Mouse (Mus musculus) urinary bladder, postnatal 14 days (tissue): Measurements from ENCODE around the gene Syngr2.
"Not testable (repeated sequence)": the region's sequence is repeated elsewhere in the genome, so short reads cannot be mapped to it uniquely, and the experiment has no call there.

Experiments
- DNase-seq: peaks from one replicate; pipeline ENCODE4 v3.0.0; 2021; ENCODE audit warnings: low spot score

Gene Syngr2

DNA sequence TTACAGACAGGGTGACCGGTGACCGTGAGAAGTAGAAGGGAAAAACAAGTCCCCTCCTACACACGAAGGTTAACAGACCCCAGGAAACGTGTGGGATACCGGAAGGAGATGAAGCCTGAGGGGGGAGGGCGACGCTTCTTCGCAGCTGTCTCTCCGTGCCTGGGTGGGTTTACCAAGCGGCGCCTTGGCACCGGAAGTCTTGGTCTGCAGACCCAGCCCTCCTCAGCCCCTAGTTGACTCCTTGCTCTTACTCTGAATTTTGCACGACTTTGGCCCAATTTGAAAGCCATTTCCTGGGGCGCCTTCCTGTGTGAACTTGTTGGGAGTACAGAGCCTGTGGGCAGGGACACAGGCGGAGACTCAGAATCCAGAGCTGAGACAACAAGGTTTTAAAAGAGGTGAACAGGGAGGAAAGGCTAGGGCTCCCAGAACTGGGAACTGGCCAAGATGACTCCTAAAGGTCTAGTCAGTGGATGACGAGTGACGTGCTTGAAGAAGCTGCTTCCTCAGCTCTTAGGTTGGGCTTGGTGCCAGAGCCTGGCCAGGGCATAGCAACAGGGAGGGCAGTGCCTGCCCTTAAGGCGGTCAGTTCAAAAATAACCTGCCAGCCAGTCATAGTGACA, 28.2 kb upstream of the Syngr2 start:
- peak; percentile 77 for DNase-seq

DNA sequence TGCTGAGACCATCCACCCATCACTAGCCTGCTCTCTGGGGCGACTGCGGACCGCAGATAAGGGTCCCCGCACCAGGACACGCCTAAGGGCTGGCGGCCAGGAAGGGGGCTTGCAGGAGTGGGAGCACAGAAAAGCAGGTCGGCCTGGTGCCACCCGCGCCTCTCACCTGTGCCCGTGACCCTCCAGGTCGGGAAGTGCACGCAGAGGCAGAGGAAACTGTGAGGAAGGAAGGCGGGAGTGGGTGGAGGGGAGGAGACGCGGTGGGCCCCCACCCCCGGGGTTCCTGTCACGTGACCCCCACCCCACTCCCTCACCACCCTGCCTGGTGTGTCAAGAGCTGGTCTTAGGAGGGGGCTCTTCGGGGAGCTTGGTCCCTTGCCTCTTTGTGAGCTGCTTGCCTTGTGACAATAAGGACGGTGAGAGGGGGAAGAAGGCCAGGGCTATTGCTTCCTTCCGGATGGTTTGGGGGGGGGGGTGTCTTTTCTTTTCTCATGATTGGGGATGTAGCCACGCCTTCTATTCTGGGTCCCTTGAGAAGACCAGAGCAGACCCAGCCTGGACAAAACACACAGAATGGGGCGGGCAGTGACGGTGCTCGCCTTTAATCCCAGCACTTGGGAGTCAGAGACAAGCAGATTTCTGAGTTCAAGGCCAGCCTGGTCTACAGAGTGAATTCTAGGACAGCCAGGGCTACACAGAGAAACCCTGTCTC, 27.3 kb upstream of the Syngr2 start, which contains the start of the genes Tmc8 and Tmc6:
Gene Tmc8, plus strand, starts transcription at position 84 of the 712 bp plus-strand sequence.
Gene Tmc6, minus strand, starts transcription at position 206 of the 712 bp plus-strand sequence.
- DNase-seq = no peak

DNA sequence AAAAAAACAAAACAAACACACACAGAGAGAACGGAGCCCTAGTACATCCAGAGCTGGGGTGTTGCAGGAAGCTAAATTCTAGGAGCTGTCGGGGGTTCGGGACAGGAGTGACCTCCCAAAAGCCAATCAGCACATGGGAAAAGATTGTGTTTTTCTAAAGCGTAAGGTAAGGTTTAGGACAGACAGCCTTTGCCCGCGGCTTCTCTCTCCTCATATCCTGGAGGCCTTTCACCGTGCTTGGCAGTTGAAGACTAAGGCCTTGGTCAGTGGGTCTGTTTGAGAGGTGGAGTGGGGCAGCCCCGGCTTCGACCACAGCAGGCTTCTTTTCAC, 26.8 kb upstream of the Syngr2 start:
- no peak for DNase-seq

DNA sequence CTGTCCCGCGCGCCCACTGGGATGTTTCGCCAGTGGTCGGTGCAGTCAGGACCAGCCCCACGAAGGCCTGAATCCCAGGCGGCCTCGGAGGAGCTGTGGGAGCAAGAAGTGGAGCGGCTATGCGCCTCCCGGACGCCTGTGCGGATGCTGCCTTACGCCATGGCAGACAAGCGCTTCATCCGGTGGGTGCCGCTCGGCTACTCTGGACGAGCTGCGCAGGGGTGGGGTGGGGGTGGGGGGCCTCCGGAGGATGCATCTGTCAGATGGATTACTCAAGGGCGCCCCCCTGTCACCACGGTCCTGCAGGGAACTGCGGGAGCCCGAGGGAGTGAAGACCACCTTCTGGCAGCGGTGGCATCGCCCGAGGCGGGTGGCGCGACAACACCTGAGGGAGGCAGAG, 26.4 kb upstream of the Syngr2 start:
- peak; percentile 45 for DNase-seq

DNA sequence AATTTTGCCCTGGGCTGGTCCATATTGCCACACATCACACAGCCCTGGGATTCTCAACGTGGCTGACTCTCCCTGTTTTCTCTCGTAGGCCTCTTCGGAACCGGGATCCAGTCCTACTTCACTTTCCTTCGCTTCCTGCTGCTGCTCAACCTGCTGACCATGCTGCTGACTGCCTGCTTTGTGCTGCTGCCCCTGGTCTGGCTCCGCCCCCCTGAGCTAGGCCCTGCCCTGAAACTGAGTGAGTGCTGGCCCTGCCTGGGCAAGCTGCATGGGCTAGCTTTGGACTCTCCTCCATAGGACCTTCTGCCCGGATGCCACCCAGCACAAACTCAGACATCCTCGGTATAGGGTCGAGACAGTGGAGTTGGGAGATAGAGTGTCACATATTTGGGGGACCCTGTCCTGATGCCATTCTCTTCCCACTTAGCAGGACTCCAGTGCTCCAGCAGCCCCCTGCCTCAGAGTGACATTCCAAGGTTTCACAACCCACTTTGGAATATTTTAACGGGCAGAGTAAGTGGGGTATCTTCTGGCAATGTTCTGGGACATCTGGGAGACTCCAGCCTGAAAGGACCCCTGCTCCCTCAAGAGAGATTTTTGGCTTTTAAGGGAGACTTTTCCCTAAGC, 25.7 kb upstream of the Syngr2 start:
- DNase-seq = peak; percentile 32

DNA sequence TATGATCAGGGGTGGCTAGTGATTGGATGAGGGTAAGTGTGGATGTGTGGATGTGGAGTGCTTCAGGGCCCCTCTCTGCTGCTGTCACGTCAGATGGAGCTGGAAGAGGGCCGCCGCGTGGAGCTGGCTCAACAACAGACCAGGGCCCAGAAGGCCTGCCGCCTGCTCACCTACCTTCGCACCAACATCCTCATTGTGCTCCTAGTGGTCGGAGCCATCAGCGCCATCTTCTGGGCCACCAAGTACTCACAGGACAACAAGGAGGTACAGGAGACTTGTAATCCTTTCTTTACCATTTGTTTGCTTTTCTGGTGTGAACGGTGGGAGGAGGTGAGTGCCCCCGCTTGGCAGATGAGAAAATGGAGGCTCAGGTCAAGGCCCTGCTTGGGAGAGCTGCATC, 23.2 kb upstream of the Syngr2 start:
- peak; percentile 70 for DNase-seq

DNA sequence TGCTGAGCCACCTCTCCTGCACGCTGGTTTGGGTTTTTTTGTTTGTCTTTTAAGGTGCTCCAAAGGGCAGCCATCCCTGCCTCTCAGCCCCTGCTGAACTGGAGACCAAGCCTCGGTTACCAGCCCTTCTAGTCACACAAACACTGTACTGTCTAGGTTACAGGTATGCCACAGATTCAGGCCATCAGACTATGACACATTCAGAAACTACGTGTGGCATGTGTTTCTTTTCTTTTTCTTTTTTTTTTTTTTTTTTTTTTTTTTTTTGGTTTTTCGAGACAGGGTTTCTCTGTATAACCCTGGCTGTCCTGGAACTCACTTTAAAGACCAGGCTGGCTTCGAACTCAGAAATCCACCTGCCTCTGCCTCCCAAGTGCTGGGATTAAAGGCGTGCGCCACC, 21.0 kb upstream of the Syngr2 start:
- DNase-seq = not testable (repeated sequence)

DNA sequence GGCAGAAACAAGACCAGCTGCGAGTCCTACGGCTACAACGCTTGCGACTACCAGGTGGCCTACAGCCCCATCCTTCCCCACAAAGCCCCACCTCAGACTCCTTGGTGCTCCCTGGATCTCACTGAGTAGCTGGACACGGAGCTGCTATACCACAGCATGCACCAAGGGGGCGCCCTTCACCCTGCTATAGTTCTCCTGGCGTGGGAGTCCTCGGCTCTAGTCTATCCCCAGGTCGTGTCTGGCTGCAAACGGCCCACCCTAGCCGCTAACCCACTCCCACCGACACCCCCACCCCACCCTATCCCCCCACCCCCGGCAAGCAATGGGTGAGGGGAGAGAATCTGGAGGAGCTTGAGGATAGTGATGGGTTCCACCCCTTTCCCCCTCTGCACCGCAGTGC, 19.2 kb upstream of the Syngr2 start:
- peak; percentile 76 for DNase-seq

DNA sequence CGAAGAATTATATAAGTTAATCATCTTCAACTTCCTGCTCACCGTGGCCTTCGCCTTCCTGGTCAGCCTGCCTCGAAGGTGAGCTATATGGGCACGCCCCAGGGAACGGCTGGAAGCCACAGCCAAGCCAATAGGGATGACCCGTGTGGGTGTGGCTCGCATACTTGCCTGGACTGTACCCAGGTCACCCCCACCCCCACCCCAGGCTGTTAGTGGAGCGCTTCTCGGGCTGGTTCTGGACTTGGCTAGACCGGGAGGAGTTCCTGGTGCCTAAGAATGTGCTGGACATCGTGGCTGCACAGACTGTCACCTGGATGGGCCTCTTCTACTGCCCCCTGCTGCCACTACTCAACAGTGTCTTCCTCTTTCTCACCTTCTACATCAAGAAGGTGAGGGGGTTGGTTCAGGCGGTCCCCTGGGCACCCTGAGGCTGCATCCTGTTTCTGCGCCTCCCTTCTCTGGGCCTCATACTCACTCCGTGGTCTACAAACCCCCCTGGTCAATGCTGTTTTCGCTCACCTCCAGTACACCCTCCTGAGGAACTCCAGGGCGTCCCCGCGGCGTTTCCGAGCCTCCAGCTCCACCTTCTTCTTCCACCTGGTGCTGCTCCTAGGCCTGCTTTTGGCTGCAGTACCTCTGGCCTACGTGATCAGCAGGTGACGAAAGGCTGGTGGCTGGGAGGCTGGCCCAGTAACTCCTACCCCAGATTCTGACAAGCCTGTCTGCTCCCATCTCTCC, 18.6 kb upstream of the Syngr2 start:
- peak; percentile 81 for DNase-seq

DNA sequence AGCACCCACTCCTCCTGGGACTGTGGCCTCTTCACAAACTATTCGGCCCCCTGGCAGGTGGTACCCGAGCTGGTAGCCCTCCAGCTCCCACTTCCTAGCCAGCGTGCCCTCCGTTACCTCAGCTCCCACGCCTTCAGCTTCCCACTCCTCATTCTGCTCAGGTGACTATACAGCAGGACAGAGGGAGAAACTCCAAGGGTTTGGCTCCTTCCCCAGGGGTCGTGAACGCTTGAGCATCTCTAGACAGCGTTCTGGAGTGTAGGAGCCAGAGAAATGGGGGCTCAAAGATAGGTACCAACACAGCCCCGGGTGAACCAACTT, 18.1 kb upstream of the Syngr2 start:
- no peak for DNase-seq

DNA sequence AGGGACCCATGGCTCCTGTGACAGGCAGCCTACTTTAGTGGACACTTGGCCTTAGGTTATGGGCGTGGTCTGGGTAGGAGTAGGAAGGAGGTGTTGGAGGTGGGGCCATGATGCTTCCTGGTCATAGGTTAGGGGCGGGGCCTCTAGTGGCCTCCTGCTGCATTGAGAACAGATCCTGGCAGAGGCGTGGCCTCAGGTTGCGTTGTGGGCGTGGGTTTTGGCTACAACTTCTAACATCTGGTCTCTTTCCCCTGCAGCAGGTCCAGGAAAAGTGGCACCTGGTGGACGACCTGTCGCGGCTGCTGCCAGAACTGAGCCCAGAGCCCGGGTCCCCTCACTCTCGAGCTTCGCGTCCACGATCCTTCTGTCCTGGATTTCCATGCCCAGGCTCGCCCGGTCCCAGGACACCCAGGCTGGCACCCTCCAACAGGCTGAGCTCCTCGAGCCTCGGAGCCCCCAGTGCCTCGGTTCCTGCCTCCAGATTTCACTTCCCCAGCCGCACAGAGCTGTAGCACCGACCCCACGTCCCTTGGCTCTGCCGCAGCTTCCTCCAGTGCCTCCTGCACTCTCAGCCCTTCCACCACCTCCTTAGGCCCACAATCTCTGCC, 17.1 kb upstream of the Syngr2 start:
- DNase-seq = peak; percentile 89

DNA sequence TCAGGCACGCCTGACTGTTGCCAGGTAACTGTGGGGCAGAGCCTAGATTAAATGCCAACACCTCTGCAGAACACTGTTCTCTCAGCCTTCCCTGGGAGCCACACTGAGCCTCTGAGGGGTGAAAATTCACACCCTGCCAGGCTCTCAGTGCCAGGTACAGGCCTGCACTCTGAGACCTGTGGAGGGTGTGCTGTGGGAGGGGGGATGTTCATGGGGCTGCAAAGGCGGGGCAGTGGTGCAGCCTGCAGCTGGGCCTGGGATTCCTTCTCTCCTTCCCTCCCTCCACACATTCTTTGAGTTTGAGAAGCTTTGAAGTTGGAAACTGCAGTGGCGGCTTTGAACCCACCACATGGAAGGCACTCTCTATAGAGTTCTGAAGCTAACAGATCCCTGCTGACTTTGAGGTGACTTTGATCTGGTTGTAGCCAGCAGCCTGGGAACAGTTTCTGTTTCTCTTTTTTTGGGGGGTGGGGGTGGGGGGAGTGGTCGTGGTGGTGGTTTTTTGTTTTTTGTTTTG, 15.4 kb upstream of the Syngr2 start:
- no peak for DNase-seq

DNA sequence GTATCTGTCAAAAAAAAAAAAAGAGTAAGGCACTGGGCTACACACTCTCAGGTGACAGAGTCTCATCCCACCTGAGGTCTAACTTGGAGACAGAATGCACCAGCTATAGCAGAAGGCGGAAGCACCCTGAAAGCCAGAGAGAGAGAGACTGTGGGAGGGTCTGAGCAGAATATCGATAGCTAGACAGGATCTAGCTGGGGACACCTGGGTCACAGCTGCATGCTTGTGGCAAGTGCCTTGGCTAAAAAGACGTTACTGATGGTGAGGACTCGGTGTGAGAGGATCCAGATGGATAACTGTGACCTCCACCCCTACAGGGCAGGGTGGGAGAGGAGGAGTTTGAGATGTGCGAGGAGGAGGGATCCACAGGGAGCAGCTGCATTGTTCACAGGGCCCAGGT, 12.5 kb upstream of the Syngr2 start:
- DNase-seq = no peak

DNA sequence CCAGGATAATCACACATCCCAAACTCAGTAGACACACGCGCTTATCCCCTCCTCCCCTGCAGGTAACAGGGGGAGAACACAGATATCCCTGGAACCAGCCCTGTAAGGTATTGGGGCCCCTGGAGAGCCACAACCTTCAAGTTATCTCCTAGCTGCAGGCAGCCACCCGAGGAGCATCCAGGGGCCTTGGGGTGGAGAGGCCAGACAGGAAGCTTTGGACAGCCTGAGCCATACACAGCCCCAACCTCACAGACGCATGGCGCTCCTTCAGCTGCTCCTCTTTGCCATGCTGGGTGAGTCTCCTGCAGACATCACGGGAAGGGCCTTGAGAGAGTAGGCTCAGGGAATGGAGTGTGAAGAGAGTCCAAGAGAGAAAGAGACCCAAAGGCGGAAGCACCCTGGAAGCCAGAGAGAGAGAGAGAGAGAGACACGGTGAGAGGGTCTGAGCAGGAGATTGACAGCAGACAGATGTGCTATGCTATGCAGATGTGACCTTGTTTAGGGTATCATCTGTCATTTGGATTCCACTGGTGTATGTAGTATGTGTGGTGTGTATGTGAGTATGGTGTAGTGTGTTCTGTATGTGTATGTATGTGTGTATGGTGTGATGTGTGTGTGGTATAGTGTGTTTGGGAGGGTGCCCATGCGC, 11.8 kb upstream of the Syngr2 start, which contains the start of gene 6030468B19Rik:
Gene 6030468B19Rik, plus strand, starts transcription at position 150 of the 649 bp plus-strand sequence.
- no peak for DNase-seq

DNA sequence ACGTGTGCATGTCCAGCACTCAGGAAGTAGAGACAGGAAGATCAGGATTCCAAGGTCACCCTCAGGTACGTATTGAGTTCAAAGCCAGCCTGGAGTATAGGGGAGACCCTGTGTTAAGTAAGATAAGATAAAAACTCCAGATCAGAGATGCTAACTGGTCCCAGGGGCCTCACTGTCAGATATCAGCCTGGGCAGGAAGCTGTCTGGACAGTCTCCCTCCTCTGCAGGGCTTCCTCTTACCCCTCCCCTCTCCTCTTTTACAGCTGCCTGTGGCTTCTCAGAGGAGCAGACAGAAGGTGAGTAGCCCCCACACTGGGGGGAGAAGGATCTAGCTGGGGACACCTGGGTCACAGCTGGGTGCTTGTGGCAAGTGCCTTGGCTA, 11.3 kb upstream of the Syngr2 start:
- no peak for DNase-seq

DNA sequence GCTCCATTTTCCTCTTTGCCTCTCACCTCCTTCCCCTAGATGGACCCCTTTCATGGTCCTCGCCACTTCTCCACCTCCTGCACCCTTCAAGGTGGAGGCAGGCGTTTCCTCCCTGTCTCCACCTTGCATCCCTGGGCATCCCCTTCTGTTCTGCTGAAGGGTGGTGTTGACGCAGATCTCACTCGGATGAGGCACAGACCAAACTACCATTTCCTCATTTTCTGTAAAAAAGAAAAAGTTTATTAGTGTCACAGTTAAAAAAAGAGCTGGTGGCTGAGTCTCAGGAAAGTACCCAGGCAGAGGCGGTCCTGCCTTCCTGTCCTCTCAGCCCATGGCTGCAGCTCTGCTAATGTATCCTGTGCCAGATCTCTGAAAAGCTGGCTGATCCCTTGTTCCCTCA, 10.3 kb upstream of the Syngr2 start:
- no peak for DNase-seq

DNA sequence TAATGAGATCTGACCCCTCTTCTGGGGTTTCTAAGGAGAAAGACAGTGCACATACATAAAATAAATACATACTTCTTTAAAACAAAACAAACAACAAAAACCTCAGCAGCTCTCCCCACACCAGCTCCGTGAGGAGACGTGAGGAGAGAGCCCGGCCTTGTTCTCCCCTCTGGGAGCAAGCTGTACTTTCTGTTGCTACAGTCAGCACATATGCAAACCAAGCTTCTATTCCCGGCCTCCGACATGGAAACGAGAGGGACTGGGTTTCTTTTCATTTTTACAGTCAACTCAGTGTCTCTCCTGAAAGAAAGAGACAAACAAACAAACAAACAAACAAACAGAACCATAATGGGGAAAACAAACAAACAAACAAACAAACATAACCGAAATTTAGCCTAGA, 9.4 kb upstream of the Syngr2 start:
- no peak for DNase-seq

DNA sequence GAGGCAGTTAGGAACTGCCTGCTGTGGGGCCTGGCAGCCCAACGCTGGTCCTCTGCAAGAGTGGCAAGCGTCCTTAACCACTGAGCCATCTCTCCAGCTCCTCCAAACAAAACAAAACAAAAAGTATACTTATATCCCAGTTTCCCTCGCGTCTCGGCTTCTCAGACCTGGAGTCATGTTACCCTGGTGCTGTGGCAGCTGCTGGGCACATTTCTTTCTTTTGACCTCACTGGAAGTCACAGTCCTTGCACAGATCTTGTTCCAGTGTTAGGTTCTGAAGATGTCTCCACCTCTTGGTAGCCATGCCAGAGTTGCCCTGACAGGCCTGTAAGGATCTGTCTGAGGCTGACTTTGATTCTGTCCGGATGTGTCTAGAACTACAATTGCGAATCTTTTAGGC, 7.8 kb upstream of the Syngr2 start:
- DNase-seq = no peak

DNA sequence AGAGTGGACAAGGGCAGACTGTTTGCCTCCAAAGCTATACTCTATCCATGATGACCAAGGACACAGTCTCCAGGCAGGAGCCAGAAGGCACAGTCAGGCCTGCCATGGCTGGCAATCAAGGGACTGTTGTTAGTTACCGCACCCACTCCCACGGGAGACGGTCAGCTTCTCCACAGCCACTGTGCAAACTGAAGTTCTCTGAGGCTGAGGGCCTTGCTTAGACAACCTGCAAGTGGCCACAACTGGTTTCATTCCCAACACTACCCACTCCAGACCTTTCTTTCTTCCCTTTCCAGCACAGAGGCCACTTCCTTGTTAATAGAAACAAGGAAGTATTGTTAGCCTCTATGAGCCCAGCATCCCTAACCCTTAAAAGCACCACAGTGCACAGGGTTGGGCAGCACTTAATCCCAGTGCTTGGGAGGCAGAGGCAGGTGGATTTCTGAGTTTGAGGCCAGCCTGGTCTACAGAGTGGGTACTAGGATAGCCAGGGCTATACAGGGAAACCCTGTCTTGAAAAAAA, 6.2 kb upstream of the Syngr2 start:
- DNase-seq = no peak

DNA sequence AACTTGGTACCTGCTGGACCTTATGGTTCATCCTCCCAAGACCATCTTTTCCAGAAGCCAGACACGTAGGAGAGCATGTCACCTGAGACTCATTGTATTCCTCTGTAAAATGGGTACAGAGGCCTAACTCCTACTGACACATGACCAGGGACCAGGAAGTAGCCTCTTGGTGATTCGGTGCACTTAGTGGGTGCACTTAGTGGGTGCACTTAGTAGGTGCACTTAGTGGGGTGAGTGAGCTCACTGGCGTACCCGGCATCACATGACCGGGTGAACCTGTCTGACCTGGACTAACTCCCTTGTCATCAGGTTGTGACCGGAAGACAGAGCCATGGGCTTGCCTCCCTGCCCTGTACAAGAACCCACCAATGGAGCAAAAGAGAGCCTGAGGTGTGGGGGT, 2.7 kb upstream of the Syngr2 start:
- DNase-seq = no peak

DNA sequence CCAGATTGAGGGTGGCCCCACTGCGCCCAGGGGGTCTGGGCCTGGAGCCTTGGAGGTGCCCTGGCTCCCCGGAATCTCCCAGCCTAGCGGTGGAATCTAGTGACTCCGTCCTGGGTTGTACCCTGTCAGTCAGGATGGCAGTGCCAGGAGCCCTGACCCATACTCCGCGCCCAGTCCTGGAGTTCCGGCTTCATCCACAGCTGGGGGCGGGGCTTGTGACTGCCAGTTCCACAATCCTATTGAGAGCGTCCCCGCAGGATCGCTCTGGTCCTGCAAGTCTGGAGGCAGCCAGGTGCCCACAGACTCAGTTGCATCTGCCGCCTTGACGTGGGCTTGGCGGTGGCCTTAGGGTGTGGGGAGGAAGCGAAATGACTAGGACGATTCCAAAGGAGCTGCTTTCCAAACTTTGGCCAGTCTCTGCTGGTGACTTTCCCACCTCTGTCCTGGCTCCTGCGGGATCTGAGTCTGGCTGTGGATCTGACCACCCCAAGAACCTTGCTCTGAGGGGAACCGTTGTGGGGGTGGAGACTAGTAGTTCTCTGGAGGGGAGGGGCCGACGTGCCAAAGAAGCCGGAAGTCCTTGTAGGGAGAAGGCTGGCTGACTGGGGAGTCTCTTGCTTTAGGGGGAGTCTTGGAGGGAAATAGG, 1.1 kb downstream of the Syngr2 start:
- peak; percentile 94 for DNase-seq
